Mouse (Mus musculus): ENCODE data around the gene Dmkn. TPM values are rescaled to one million over a fixed set of nuclear protein-coding genes. Genes with fewer than 3 reads are reported as not detected.

Gene Dmkn
- polyA plus RNA-seq, 1 experiment from 2014 or later = 1.0 TPM

- Histone ChIP-seq H3K36me3 (no peaks in the 10 kb centered on the region), H3K27ac (replicated peaks) (no peak overlapping the region), H3K4me2 (no peak overlapping the region), H3K27me3 (no peaks in the 10 kb centered on the region; the same call in 1 of the 2 replicates), H3K4me1 (replicated peaks) (no peaks in the 10 kb centered on the region), H3K9ac (no peak overlapping the region), H3K4me3 (no peak overlapping the region), H3K9me3 (no peaks in the 10 kb centered on the region)
- no peak for ATAC-seq (ENCODE audit: low read depth)
- 40% methylated on average over 9 of the region's 9 CpGs for WGBS
Measured at GRCm38 (mm10) chr7:30769236-30769635, 5.7 kb downstream of the Dmkn start.

- Histone ChIP-seq H3K9ac (no peak overlapping the region), H3K4me2 (no peak overlapping the region), H3K4me3 (no peak overlapping the region), H3K4me1 (replicated peaks) (no peaks in the 10 kb centered on the region), H3K27me3 (no peaks in the 10 kb centered on the region), H3K36me3 (no peaks in the 10 kb centered on the region), H3K27ac (replicated peaks) (no peak overlapping the region), H3K9me3 (no peaks in the 10 kb centered on the region)
- 91% methylated on average over 9 of the region's 9 CpGs for WGBS
- ATAC-seq (ENCODE audit: low read depth) = no peak
Measured at GRCm38 (mm10) chr7:30776104-30776503, 12.5 kb downstream of the Dmkn start.

- Histone ChIP-seq H3K9me3 (no peaks in the 10 kb centered on the region), H3K27me3 (no peaks in the 10 kb centered on the region), H3K27ac (replicated peaks) (no peak overlapping the region), H3K9ac (no peak overlapping the region), H3K4me2 (no peak overlapping the region), H3K4me1 (replicated peaks) (no peaks in the 10 kb centered on the region), H3K4me3 (no peak overlapping the region), H3K36me3 (no peaks in the 10 kb centered on the region)
- WGBS = 46% methylated on average over 7 of the region's 7 CpGs
- ATAC-seq (ENCODE audit: low read depth) = no peak
Measured at GRCm38 (mm10) chr7:30777081-30777579, 13.6 kb downstream of the Dmkn start.

GRCm38 (mm10) chr7:30777911-30778310 lies 14.4 kb downstream of the Dmkn start:
- 100% methylated on average over 1 of the region's 1 CpGs for WGBS
- H3K4me2 ChIP-seq = no peak overlapping the region
- H3K4me1 ChIP-seq (replicated peaks) = no peaks in the 10 kb centered on the region
- no peak for ATAC-seq (ENCODE audit: low read depth)
- no peak overlapping the region for H3K4me3 ChIP-seq
- H3K36me3 ChIP-seq = no peaks in the 10 kb centered on the region
- no peak overlapping the region for H3K27ac ChIP-seq (replicated peaks)
- H3K9me3 ChIP-seq = no peaks in the 10 kb centered on the region
- H3K27me3 ChIP-seq = no peaks in the 10 kb centered on the region
- H3K9ac ChIP-seq = no peak overlapping the region

GRCm38 (mm10) chr7:30781792-30782191 lies 18.2 kb downstream of the Dmkn start:
- 74% methylated on average over 4 of the region's 4 CpGs for WGBS

GRCm38 (mm10) chr7:30782658-30783057 lies 19.1 kb downstream of the Dmkn start:
- ATAC-seq (ENCODE audit: low read depth) = no peak
- H3K4me2 ChIP-seq = no peak overlapping the region
- H3K4me1 ChIP-seq (replicated peaks) = peaks cover 17% of the 10 kb centered on the region
- no peaks in the 10 kb centered on the region for H3K27me3 ChIP-seq
- no peaks in the 10 kb centered on the region for H3K36me3 ChIP-seq
- H3K9me3 ChIP-seq = no peaks in the 10 kb centered on the region
- H3K27ac ChIP-seq (replicated peaks) = no peak overlapping the region
- no peak overlapping the region for H3K4me3 ChIP-seq
- WGBS = 78% methylated on average over 3 of the region's 3 CpGs
- no peak overlapping the region for H3K9ac ChIP-seq

More at GRCm38 (mm10) chr7:30781792-30782191, 18.2 kb downstream of the Dmkn start:
- Histone ChIP-seq H3K36me3 (no peaks in the 10 kb centered on the region), H3K4me3 (no peak overlapping the region), H3K9ac (no peak overlapping the region), H3K27me3 (no peaks in the 10 kb centered on the region), H3K4me2 (no peak overlapping the region), H3K9me3 (no peaks in the 10 kb centered on the region), H3K27ac (replicated peaks) (no peak overlapping the region), H3K4me1 (replicated peaks) (peaks cover 17% of the 10 kb centered on the region)
- no peak for ATAC-seq (ENCODE audit: low read depth)

GRCm38 (mm10) chr7:30785154-30785553 lies 21.6 kb downstream of the Dmkn start:
- H3K36me3 ChIP-seq = no peaks in the 10 kb centered on the region
- peak; percentile 16 for ATAC-seq (ENCODE audit: low read depth)

GRCm38 (mm10) chr7:30785721-30786546 lies 22.4 kb downstream of the Dmkn start:
- H3K9ac ChIP-seq = no peak overlapping the region
- WGBS = 43% methylated on average over 13 of the region's 13 CpGs
- H3K4me2 ChIP-seq = no peak overlapping the region
- no peak overlapping the region for H3K4me3 ChIP-seq
- H3K27ac ChIP-seq (replicated peaks) = peak overlapping the region; percentile 90
- peaks cover 17% of the 10 kb centered on the region for H3K4me1 ChIP-seq (replicated peaks)
- ATAC-seq (ENCODE audit: low read depth) = peak; percentile 96
- no peaks in the 10 kb centered on the region for H3K9me3 ChIP-seq
- H3K27me3 ChIP-seq = no peaks in the 10 kb centered on the region
- H3K36me3 ChIP-seq = no peaks in the 10 kb centered on the region

More at GRCm38 (mm10) chr7:30785154-30785553, 21.6 kb downstream of the Dmkn start:
- no peak overlapping the region for H3K9ac ChIP-seq
- H3K4me1 ChIP-seq (replicated peaks) = peaks cover 17% of the 10 kb centered on the region
- H3K9me3 ChIP-seq = no peaks in the 10 kb centered on the region
- no peak overlapping the region for H3K4me3 ChIP-seq
- WGBS = 80% methylated on average over 1 of the region's 1 CpGs
- H3K27ac ChIP-seq (replicated peaks) = peak overlapping the region; percentile 90
- no peaks in the 10 kb centered on the region for H3K27me3 ChIP-seq
- no peak overlapping the region for H3K4me2 ChIP-seq

- Histone ChIP-seq H3K36me3 (no peaks in the 10 kb centered on the region), H3K4me3 (no peak within 1 kb of the TSS), H3K4me1 (replicated peaks) (peaks cover 17% of the 10 kb centered on the region), H3K4me2 (no peak within 1 kb of the TSS), H3K27ac (replicated peaks) (peak within 1 kb of the TSS; percentile 90; the same call in 1 of the 2 replicates), H3K27me3 (no peaks in the 10 kb centered on the region), H3K9ac (no peak within 1 kb of the TSS), H3K9me3 (no peaks in the 10 kb centered on the region)
- WGBS = 59% methylated on average over 15 of the region's 15 CpGs
- no peak for ATAC-seq (ENCODE audit: low read depth)
Measured at GRCm38 (mm10) chr7:30787377-30788022, 23.9 kb downstream of the Dmkn start, which contains the start of gene Krtdap. TSS of gene Krtdap (plus strand) at chr7:30787896.

GRCm38 (mm10) chr7:30790141-30790540 lies 26.6 kb downstream of the Dmkn start:
- no peak overlapping the region for H3K4me3 ChIP-seq
- WGBS = 80% methylated on average over 10 of the region's 10 CpGs
- H3K4me1 ChIP-seq (replicated peaks) = peaks cover 13% of the 10 kb centered on the region
- H3K27ac ChIP-seq (replicated peaks) = no peak overlapping the region
- H3K36me3 ChIP-seq = no peaks in the 10 kb centered on the region
- H3K9me3 ChIP-seq = no peaks in the 10 kb centered on the region
- ATAC-seq (ENCODE audit: low read depth) = no peak
- no peak overlapping the region for H3K9ac ChIP-seq
- no peak overlapping the region for H3K4me2 ChIP-seq
- H3K27me3 ChIP-seq = no peaks in the 10 kb centered on the region

GRCm38 (mm10) chr7:30791921-30792320 lies 28.4 kb downstream of the Dmkn start:
- no peak overlapping the region for H3K4me2 ChIP-seq
- H3K4me3 ChIP-seq = no peak overlapping the region
- no peak overlapping the region for H3K9ac ChIP-seq
- 30% methylated on average over 9 of the region's 9 CpGs for WGBS
- H3K9me3 ChIP-seq = no peaks in the 10 kb centered on the region
- H3K27ac ChIP-seq (replicated peaks) = no peak overlapping the region
- no peaks in the 10 kb centered on the region for H3K4me1 ChIP-seq (replicated peaks)
- no peaks in the 10 kb centered on the region for H3K27me3 ChIP-seq
- ATAC-seq (ENCODE audit: low read depth) = no peak
- H3K36me3 ChIP-seq = no peaks in the 10 kb centered on the region

- no peaks in the 10 kb centered on the region; the same call in 1 of the 2 replicates for H3K9me3 ChIP-seq
- H3K36me3 ChIP-seq = no peaks in the 10 kb centered on the region
- H3K27me3 ChIP-seq = no peaks in the 10 kb centered on the region
- ATAC-seq (ENCODE audit: low read depth) = no peak
- no peak overlapping the region for H3K4me2 ChIP-seq
- H3K9ac ChIP-seq = no peak overlapping the region
- H3K27ac ChIP-seq (replicated peaks) = no peak overlapping the region
- H3K4me1 ChIP-seq (replicated peaks) = no peaks in the 10 kb centered on the region
- no peak overlapping the region for H3K4me3 ChIP-seq
Measured at GRCm38 (mm10) chr7:30794921-30795320, 31.4 kb downstream of the Dmkn start.
